Mouse (Mus musculus): Measurements from ENCODE around the gene Gm9857. TPM values are rescaled to one million over a fixed set of nuclear protein-coding genes. Genes with fewer than 3 reads are reported as not detected.

The Gm9857 gene
- polyA plus RNA-seq, 1 experiment from 2014 or later, result 0.74 TPM

DNA sequence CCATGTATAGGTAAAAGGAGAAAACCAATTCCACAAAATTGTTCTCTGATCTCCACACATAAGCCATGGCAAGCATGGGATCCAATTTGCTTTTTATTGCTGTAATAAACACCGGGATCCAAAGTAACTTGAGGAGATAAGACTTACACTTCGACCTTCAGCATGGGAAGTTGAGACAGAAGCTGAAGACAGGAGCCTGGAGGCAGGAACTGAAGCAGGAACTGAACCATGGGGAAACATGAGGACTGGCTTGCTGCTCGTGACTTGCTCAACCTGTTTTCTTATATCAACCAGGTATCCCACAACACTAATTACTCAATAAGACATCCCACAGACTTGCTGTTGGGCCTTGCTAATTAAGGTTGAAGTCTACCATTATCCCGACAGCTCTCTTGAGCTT is 47.3 kb downstream of the Gm9857 start:
- 41% methylated on average over 4 of the region's 4 CpGs for WGBS
- Histone ChIP-seq H3K27ac (no peak overlapping the region), H3K4me2 (replicated peaks) (no peak overlapping the region), H3K9ac (no peak overlapping the region), H3K36me3 (no peaks in the 10 kb centered on the region), H3K27me3 (no peaks in the 10 kb centered on the region), H3K9me3 (no peaks in the 10 kb centered on the region), H3K4me1 (no peaks in the 10 kb centered on the region), H3K4me3 (no peak overlapping the region)
- ATAC-seq (ENCODE audit: low FRiP score, low read depth), result no peak

DNA sequence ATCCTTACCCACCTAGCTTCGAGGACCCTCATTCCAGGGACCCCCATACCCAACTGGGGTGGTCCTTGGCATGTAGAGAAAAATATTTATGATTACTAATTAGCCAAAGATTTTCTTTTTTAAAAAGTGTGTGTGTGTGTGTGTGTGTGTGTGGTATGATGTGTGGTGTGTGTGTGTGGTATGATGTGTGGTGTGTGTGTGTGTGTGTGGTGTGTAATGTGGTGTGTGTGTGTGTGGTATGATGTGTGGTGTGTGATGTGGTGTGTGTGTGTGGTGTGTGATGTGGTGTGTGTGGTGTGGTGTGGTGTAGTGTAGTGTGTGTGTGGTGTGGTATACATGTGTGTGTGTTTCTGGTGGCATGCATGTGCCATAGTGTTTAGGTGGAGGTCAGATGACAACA is 48.2 kb downstream of the Gm9857 start:
- Histone ChIP-seq H3K9ac (no peak overlapping the region), H3K4me2 (replicated peaks) (no peak overlapping the region), H3K27me3 (no peaks in the 10 kb centered on the region), H3K27ac (no peak overlapping the region), H3K9me3 (no peaks in the 10 kb centered on the region), H3K4me1 (no peaks in the 10 kb centered on the region), H3K4me3 (no peak overlapping the region), H3K36me3 (no peaks in the 10 kb centered on the region)
- 68% methylated on average over 1 of the region's 1 CpGs for WGBS
- no peak for ATAC-seq (ENCODE audit: low FRiP score, low read depth)

Other genes with a start within 250 kb of the Gm9857 start
- gene Gpsm2, start 218.1 kb downstream of the Gm9857 start, polyA plus RNA-seq (2015; fragmentation: Nextera tagmentation; extraction: Ambion mirVana), result 96.7 and 103 TPM in 2 replicates
- gene Aknad1, start 200.8 kb downstream of the Gm9857 start, polyA plus RNA-seq (2015; fragmentation: Nextera tagmentation; extraction: Ambion mirVana), result 1.8 TPM in 2 replicates
- 38.6 and 38.8 TPM in 2 replicates for gene Stxbp3, start 99.9 kb downstream of the Gm9857 start, polyA plus RNA-seq (2015; fragmentation: Nextera tagmentation; extraction: Ambion mirVana)
- 0.09 and 0.23 TPM in 2 replicates for gene Fndc7, start 50.4 kb downstream of the Gm9857 start, polyA plus RNA-seq (2015; fragmentation: Nextera tagmentation; extraction: Ambion mirVana)
- gene Prpf38b, start 28.7 kb downstream of the Gm9857 start, polyA plus RNA-seq (2015; fragmentation: Nextera tagmentation; extraction: Ambion mirVana), result 82.3 and 90.7 TPM in 2 replicates
- 0.92 and 1.2 TPM in 2 replicates for gene Henmt1, start 572 bp downstream of the Gm9857 start, polyA plus RNA-seq (2015; fragmentation: Nextera tagmentation; extraction: Ambion mirVana)
- gene Fam102b, start 87.2 kb upstream of the Gm9857 start, polyA plus RNA-seq (2015; fragmentation: Nextera tagmentation; extraction: Ambion mirVana), result 7.5 and 7.8 TPM in 2 replicates
- not detected in 2 replicates for gene Slc25a54, start 140.0 kb upstream of the Gm9857 start, polyA plus RNA-seq (2015; fragmentation: Nextera tagmentation; extraction: Ambion mirVana)
- gene Slc25a24, start 182.7 kb upstream of the Gm9857 start, polyA plus RNA-seq (2015; fragmentation: Nextera tagmentation; extraction: Ambion mirVana), result 45.0 and 51.0 TPM in 2 replicates

All from limb, embryonic 13.5 days (tissue).